Mouse (Mus musculus) forebrain, embryonic 14.5 days (tissue): ENCODE data around the gene Best1. TPM values are rescaled to one million over a fixed set of nuclear protein-coding genes. Genes with fewer than 3 reads are reported as not detected.

ENCODE experiments used
- ATAC-seq: fragments of 200-750 bp; cut with Nextera tagmentation; 2 replicates; pipeline ENCODE4 v1.8.0; 2017; ENCODE audit warnings: mild to moderate bottlenecking, moderate library complexity
- DNase-seq: peaks from one replicate; pipeline ENCODE4 v3.0.0-alpha.2; 2015; ENCODE audit warnings: low spot score
- H3K27ac ChIP-seq: fragments of 300-500 bp; sonication (generic); 2 replicates; pipeline ENCODE4 v1.5.1; 2014; ENCODE audit warnings: low read depth, mild to moderate bottlenecking, control low read depth, low read length, moderate library complexity
- H3K27me3 ChIP-seq: fragments of 300-500 bp; sonication (generic); replicated peaks from 2 replicates; pipeline ENCODE4 v1.6.1; 2014; ENCODE audit warnings: low read length, control low read depth, mixed read lengths; ENCODE audit not compliant: control insufficient read depth, insufficient read depth
- H3K36me3 ChIP-seq: fragments of 300-500 bp; sonication (generic); 2 replicates; pipeline ENCODE4 v1.6.1; 2014; ENCODE audit warnings: low read length, control low read depth; ENCODE audit not compliant: control insufficient read depth, insufficient read depth
- H3K4me1 ChIP-seq: fragments of 300-500 bp; sonication (generic); 2 replicates; pipeline ENCODE4 v1.6.1; 2014; ENCODE audit warnings: antibody characterized with exemption, low read length, control low read depth; ENCODE audit not compliant: control insufficient read depth, insufficient read depth
- H3K4me2 ChIP-seq: fragments of 300-500 bp; sonication (generic); 2 replicates; pipeline ENCODE4 v1.6.1; 2014; ENCODE audit warnings: mild to moderate bottlenecking, control low read depth, low read length
- H3K4me3 ChIP-seq: fragments of 300-500 bp; sonication (generic); 2 replicates; pipeline ENCODE4 v1.5.1; 2014; ENCODE audit warnings: low read depth, low read length, control low read depth
- H3K9ac ChIP-seq: fragments of 300-500 bp; sonication (generic); 2 replicates; pipeline ENCODE4 v1.6.1; 2014; ENCODE audit warnings: mild to moderate bottlenecking, low read length, control low read depth, moderate library complexity
- H3K9me3 ChIP-seq: fragments of 300-500 bp; sonication (generic); replicated peaks from 2 replicates; pipeline ENCODE4 v1.6.1; 2016; ENCODE audit warnings: low read length, control low read depth, mixed read lengths; ENCODE audit not compliant: control insufficient read depth
- WGBS: fragments of 180-500 bp; shearing (Covaris S2); extraction: QIAGEN DNeasy Blood & Tissue Kit; methylation state at CpG from one replicate; pipeline ENCODE4 v1.1.7; 2014; 5-methylcytosine and 5-hydroxymethylcytosine counted together
- polyA plus RNA-seq: library from polyadenylated mRNA; unstranded; fragments of >200 nt; fragmentation: Nextera tagmentation; extraction: Ambion mirVana; gene quantifications from 2 replicates; pipeline ENCODE4 v1.2.1, GENCODE M21; 2014

The Best1 gene
- polyA plus RNA-seq, 1 experiment from 2014 or later = 1.4 TPM

DNA sequence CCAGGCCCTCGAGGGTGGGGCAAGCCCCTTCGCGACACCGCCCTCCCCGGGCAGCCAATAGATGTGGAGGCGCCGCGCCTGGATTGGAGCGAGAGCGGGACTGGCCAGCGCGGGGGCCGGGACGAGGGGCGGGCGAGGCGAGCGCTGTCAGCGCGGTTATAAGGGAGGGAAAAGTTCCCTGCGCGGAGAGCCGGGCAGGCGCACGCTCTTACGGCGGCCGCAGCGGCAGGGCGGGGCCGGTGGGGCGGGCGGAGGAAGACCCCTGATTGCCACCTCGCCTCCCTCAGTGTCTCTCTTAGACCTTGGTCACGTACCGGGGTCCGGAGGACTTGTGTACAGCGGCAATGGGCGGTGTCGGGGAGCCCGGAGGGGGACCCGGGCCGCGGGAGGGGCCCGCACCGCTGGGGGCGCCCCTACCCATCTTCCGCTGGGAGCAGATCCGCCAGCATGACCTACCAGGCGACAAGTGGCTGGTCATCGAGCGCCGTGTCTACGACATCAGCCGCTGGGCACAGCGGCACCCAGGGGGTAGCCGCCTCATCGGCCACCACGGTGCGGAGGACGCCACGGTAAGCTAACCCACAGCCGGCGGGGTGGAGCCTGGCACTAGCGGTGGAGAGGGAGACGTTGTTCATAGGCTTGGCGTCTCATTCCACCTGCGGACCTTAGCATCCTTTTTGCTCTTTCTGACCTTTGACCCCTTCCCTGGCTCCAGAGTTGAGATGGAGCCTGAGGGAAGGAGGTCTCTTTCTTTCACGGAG lies 40.1 kb upstream of the Best1 start, which contains the start of gene Fads3:
TSS of gene Fads3 (plus strand) at position 182 of the 761 bp plus-strand sequence.
- H3K27me3 ChIP-seq = no peaks in the 10 kb centered on the region
- H3K27ac ChIP-seq = no peak within 1 kb of the TSS
- under 1% methylated on average over 62 of the region's 69 CpGs for WGBS

DNA sequence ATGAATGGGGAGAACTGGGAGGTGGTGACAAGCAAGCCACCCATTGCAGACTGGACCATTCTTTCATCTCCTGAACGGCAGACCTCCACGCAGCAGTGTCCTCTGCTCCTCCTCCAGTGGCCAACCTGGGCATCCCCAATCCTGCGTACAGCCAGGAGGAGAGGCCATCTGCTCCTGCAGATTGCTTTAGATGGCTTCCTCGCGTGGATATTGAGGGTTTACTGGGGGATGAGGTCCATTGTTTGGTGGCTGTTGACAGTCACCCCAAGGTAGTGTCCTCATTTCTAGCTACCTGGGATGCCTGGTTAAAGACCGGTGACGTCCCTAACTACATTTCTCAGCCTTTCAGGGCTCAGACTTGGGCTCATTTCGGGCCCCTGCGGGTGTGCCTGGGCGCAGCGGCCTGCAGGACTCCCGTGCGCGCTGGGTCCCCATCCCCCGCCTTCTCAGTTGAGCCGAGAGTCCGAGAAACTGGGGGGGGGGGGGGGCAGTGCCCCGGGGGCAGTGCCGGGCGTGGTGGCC lies 39.5 kb upstream of the Best1 start:
- H3K4me1 ChIP-seq = peaks cover 7% of the 10 kb centered on the region; the same call in 1 of the 2 replicates
- H3K9ac ChIP-seq = peak overlapping the region; percentile 76
- ATAC-seq (peak; percentile 63), DNase-seq (no peak)
- no peaks in the 10 kb centered on the region for H3K36me3 ChIP-seq
- no peaks in the 10 kb centered on the region for H3K9me3 ChIP-seq
- H3K27ac ChIP-seq = no peak overlapping the region
- 8% methylated on average over 20 of the region's 20 CpGs for WGBS
- peak overlapping the region; percentile 66 for H3K4me3 ChIP-seq
- H3K4me2 ChIP-seq = peak overlapping the region; percentile 97
- H3K27me3 ChIP-seq = no peaks in the 10 kb centered on the region

More for the DNA sequence above, 40.1 kb upstream of the Best1 start, which contains the start of gene Fads3:
- Histone ChIP-seq H3K4me3 (peak within 1 kb of the TSS; percentile 66), H3K9ac (peak within 1 kb of the TSS; percentile 76), H3K4me2 (peak within 1 kb of the TSS; percentile 97), H3K4me1 (peaks cover 7% of the 10 kb centered on the region; the same call in 1 of the 2 replicates), H3K36me3 (no peaks in the 10 kb centered on the region), H3K9me3 (no peaks in the 10 kb centered on the region)
- peak; percentile 90 for ATAC-seq
- DNase-seq = peak; percentile 69

DNA sequence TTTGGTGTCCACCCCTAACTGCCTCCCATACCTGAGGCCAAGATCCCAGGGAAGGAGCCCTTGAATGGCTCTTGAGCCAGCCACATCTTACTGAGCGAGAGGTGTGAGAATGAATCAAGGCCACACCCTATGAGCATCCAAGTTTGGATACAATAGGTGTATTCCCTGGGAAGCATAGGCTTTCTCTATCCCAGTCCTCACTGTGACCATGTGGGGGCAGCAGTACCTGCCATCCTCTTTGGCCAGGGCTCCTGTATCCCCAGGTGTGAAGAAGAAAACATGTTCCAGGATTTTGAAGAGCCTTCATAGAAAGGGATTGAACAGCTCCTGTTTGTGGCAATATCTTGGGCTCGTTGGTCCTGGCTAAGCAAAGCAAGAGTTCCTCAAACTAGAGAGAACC lies 38.2 kb upstream of the Best1 start:
- Histone ChIP-seq H3K4me1 (peaks cover 7% of the 10 kb centered on the region; the same call in 1 of the 2 replicates), H3K4me2 (no peak overlapping the region), H3K9me3 (no peaks in the 10 kb centered on the region), H3K4me3 (no peak overlapping the region), H3K27me3 (no peaks in the 10 kb centered on the region), H3K9ac (no peak overlapping the region), H3K27ac (no peak overlapping the region), H3K36me3 (no peaks in the 10 kb centered on the region)
- DNase-seq (no peak), ATAC-seq (no peak)
- 79% methylated on average over 2 of the region's 2 CpGs for WGBS

DNA sequence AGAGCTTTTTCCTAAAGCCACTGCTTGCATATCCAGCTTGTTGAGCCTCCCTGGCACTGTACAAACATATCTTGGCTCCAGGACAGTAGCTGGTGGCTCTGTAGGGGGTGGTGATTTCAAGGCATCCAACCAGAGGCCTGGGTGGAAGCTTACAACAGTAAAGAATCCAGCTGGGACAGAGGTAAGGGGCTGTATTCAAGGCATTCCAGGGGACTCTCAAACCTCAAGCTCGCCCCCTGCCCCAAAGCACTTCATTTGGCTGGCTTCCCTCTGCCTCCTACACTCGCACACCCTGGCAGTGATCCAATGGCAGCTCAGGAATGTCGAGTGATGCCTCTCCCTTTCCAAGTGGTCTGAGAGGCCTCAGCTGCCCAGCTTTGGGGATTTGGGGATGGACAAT lies 37.5 kb upstream of the Best1 start:
- H3K4me2 ChIP-seq = no peak overlapping the region
- H3K4me1 ChIP-seq = peaks cover 7% of the 10 kb centered on the region; the same call in 1 of the 2 replicates
- no peak overlapping the region for H3K9ac ChIP-seq
- ATAC-seq = no peak
- no peaks in the 10 kb centered on the region for H3K36me3 ChIP-seq
- no peaks in the 10 kb centered on the region for H3K27me3 ChIP-seq
- no peaks in the 10 kb centered on the region for H3K9me3 ChIP-seq
- peak; percentile 51 for DNase-seq
- H3K4me3 ChIP-seq = no peak overlapping the region
- no peak overlapping the region for H3K27ac ChIP-seq
- WGBS = 2% methylated on average over 3 of the region's 3 CpGs

DNA sequence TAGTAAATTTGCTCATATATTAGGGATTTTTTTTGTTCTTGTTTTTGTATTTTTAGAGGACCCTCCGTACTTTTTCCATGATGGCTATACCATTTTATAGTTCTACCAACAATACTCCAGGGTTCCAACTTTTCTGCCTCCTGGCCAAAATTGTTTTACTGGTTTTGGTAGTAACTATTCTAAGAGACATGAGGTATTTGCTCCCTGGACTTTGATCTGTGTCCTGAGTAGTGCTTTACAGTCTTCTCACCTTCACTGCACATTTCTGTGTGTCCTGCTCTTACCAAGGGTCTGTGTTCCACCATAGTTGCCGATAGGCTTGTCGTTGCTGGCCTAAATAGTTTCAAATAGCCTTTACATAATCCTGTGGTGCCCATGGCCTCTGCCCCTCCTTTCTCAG lies 36.9 kb upstream of the Best1 start:
- Histone ChIP-seq H3K27ac (no peak overlapping the region; the same call in 1 of the 2 replicates), H3K27me3 (no peaks in the 10 kb centered on the region), H3K4me2 (no peak overlapping the region), H3K36me3 (no peaks in the 10 kb centered on the region), H3K4me3 (no peak overlapping the region), H3K9ac (no peak overlapping the region), H3K9me3 (no peaks in the 10 kb centered on the region), H3K4me1 (peaks cover 7% of the 10 kb centered on the region; the same call in 1 of the 2 replicates)
- DNase-seq = no peak
- 85% methylated on average over 3 of the region's 3 CpGs for WGBS
- no peak for ATAC-seq

DNA sequence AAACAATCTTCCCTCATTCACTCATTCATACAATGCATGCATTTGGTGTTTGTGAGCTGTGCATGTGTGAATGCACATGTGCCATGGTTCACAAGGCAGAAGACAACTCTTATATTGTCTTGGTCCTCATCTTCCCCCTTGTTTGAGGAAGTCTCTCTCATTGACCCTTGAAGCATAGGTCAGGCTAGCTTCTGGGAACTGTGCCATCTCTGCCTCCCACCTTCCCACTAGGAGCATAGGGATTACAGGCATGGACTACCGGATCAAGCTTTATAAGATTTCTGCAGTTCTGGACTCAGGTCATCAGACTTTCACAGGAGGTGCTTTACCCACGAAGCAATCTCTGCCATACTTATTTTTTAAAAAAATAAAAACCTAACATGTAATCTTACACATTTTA lies 36.1 kb upstream of the Best1 start:
- WGBS = 66% methylated on average over 2 of the region's 2 CpGs

DNA sequence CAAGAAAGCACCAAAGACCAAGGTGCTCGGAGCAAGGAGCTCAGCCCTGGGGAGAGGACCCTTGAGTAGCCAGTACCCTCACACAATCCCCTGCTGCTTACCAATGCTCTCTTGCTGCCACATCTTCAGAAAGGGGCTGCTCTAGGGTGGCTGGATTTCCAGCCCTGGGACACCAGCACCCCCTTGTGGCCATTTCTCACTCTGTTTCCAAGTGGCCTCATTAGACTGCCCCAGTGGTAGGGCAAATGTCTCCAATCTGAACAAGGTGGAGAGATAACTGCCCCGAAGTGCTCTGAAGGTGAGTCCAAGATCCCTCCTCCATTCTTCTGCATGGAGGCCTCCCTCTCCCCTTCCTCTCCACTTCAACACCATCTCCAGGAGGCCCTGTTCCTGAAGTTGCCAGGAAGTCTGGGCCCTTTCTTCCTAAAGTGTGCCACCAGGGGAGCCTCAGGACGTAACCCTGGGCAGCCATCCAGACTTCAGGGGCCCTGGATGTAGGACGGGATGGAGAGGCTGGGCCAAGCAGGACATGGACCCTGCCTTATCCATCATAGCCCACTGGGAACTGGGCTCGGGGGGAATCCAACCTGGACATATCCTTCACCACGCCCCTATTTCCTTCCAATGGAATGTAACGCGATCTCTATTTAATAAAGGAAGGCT lies 33.5 kb upstream of the Best1 start:
- ATAC-seq = peak; percentile 77
- Histone ChIP-seq H3K27ac (no peak overlapping the region), H3K36me3 (no peaks in the 10 kb centered on the region), H3K4me2 (no peak overlapping the region), H3K9ac (no peak overlapping the region), H3K4me1 (peaks cover 3% of the 10 kb centered on the region; the same call in 1 of the 2 replicates), H3K4me3 (no peak overlapping the region), H3K27me3 (no peaks in the 10 kb centered on the region), H3K9me3 (no peaks in the 10 kb centered on the region)
- DNase-seq = peak; percentile 77
- WGBS = 49% methylated on average over 8 of the region's 8 CpGs

More for the DNA sequence above, 36.1 kb upstream of the Best1 start:
- H3K4me3 ChIP-seq = no peak overlapping the region
- H3K4me1 ChIP-seq = peaks cover 7% of the 10 kb centered on the region; the same call in 1 of the 2 replicates
- H3K27ac ChIP-seq = no peak overlapping the region
- no peaks in the 10 kb centered on the region for H3K9me3 ChIP-seq
- no peak overlapping the region for H3K4me2 ChIP-seq
- ATAC-seq = no peak
- no peak for DNase-seq
- no peaks in the 10 kb centered on the region for H3K36me3 ChIP-seq
- H3K9ac ChIP-seq = no peak overlapping the region
- no peaks in the 10 kb centered on the region for H3K27me3 ChIP-seq

DNA sequence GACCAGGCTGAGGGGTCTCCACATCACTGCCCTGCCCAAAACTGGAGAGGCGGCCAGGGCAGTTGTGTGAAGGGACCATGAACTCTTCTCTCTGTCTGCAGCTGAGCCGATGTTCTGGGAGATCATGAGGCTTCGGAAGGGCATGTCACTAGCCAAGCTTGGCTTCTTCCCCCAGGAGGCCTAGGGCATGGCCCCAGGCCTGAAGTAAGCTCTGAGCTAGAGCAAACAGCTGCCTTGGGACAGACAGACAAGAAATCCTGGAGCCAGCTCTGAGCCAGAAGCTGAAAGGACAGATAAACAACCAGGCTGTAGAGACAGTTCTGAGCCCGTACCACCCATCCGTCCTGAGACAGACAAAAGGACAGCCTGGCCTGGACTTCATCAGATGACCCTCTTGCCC lies 32.9 kb upstream of the Best1 start:
- no peak overlapping the region for H3K4me3 ChIP-seq
- ATAC-seq (no peak), DNase-seq (no peak)
- no peak overlapping the region for H3K4me2 ChIP-seq
- no peak overlapping the region for H3K27ac ChIP-seq
- 85% methylated on average over 5 of the region's 5 CpGs for WGBS
- no peaks in the 10 kb centered on the region for H3K9me3 ChIP-seq
- H3K36me3 ChIP-seq = no peaks in the 10 kb centered on the region
- no peak overlapping the region for H3K9ac ChIP-seq
- H3K27me3 ChIP-seq = no peaks in the 10 kb centered on the region
- peaks cover 3% of the 10 kb centered on the region; the same call in 1 of the 2 replicates for H3K4me1 ChIP-seq
